Mouse (Mus musculus): ENCODE measurements around the gene Prom2. TPM values are rescaled to one million over a fixed set of nuclear protein-coding genes. Genes with fewer than 3 reads are reported as not detected.

Gene Prom2
- not detected for polyA plus RNA-seq (2017; shearing (Covaris generic))

DNA sequence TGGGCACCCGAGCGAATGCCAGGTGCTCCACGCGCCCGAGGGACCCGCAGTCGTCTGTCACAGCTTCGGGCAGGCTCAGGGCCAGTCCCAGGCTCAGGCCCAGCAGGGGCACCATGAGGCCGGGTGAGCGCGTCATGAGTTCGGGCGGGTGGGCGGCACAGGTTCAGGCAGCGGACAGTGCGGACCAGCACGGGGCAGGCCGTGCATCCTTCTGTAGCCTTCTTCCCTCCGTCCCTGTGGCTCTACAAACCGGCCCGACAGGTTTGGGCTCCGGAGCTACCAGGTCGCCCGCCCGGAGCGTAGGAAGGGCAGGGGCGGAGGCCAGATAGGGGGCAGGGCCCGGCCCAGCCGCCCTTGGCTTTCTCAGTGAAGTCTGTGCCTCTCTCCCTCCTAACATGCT lies at the start of gene Prom2:
TSS of gene Prom2 (minus strand) at position 283 of the 400 bp plus-strand sequence.

DNA sequence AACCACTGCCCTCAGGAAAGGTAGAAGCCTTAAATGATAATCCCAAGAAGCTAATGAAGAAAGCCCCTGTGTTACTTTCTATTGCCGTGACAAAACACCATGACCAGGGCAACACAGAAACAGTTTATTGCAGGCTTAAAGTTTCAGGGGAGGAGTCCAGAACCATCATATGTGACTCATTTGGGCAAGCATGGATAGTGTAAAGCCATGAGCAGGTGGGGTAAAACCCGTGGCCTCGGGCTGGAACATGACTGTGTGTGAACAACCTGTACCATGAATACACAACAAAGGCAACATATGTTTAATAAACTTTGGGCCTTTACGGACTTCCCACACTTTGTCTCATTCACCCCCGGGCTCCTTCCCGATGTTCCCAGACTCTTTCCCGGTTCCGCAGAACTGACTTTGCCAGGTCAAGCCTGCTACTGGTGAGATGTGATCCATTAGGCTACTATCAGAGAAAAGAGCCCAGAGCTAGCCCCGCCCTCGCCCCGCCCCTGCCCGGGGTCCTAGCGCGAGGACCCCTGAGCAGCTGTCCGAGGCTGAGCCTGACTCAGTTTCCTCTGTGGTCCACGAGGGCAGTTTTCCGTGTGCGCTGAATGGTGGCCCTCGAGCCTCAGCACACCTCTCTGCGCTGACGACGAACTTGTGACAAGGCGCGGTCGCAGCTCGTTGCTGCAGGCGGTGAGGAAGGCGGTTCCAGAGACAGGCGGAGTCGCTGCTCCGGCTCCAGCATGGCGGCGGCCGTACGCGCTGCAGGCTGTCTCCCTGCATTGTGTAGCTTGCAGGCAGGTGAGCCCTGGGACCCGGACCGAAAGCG lies 45.6 kb upstream of the Prom2 start, which contains the start of the genes Zfp661 and Mrps5:
TSS of gene Zfp661 (minus strand) at position 401 of the 820 bp plus-strand sequence.
TSS of gene Mrps5 (plus strand) at position 529 of the 820 bp plus-strand sequence.

DNA sequence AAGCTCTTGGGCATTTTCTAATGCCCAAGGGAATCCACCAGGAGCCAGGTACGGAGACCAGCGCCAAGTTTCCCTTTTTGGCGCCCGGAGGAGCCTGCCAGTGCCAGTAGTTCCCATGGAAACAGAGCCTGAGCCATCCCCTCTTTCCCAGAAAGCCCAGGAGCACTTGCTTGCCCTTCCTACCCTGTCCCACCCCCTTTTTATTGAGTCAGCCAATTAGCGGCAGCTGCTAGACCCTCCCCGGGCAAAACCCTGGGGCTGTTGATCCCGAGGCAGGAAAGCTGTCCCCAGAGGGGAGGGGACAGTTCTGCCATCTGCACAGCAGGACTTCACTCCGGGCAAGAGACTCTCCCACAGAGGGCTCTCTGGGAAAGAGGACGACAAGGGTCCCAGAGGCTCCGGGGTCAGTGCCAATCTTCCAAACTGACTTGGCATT lies 19.2 kb downstream of the Prom2 start, which contains the start of gene Kcnip3:
TSS of gene Kcnip3 (minus strand) at position 89 of the 436 bp plus-strand sequence.

Other genes starting within 250 kb of the Prom2 start
- 749 TPM for gene Dusp2, start 205.3 kb downstream of the Prom2 start, polyA plus RNA-seq (2017; shearing (Covaris generic))
- not detected for gene Astl, start 202.8 kb downstream of the Prom2 start, polyA plus RNA-seq (2017; shearing (Covaris generic))
- gene Adra2b, start 178.3 kb downstream of the Prom2 start, polyA plus RNA-seq (2017; shearing (Covaris generic)): not detected
- not detected for gene Gpat2, start 116.3 kb downstream of the Prom2 start, polyA plus RNA-seq (2017; shearing (Covaris generic))
- 18.3 TPM for gene Fahd2a, start 96.9 kb downstream of the Prom2 start, polyA plus RNA-seq (2017; shearing (Covaris generic))
- gene Kcnip3, start 19.4 kb downstream of the Prom2 start, polyA plus RNA-seq (2017; shearing (Covaris generic)): 0.60 TPM
- 1.9 TPM for gene Zfp661, start 45.6 kb upstream of the Prom2 start, polyA plus RNA-seq (2017; shearing (Covaris generic))
- 99.3 TPM for gene Mrps5, start 45.8 kb upstream of the Prom2 start, polyA plus RNA-seq (2017; shearing (Covaris generic))
- not detected for gene Mal, start 115.2 kb upstream of the Prom2 start, polyA plus RNA-seq (2017; shearing (Covaris generic))
- gene Mall, start 188.5 kb upstream of the Prom2 start, polyA plus RNA-seq (2017; shearing (Covaris generic)): not detected
- gene Nphp1, start 247.4 kb upstream of the Prom2 start, polyA plus RNA-seq (2017; shearing (Covaris generic)): 1.7 TPM

Measured in effector memory CD4-positive, alpha-beta T cell, adult 5 months (primary cell).